Mouse (Mus musculus) heart, adult 18-20 months (tissue): ENCODE measurements around the gene Msi2. TPM values are rescaled to one million over a fixed set of nuclear protein-coding genes. Genes with fewer than 3 reads are reported as not detected.

Source experiments
- DNase-seq, 2 experiments: peaks; one replicate each; pipeline ENCODE4 v3.0.0; 2021 to 2022; ENCODE audit warnings: mixed read lengths in 1 of 2
- total RNA-seq, 2 experiments: library from RNA; stranded (reverse); gene quantifications; 2 replicates each; pipeline ENCODE4 v1.2.3; 2021

Gene Msi2
- total RNA-seq, 2 experiments from 2014 or later, result 179 to 203 TPM

DNA sequence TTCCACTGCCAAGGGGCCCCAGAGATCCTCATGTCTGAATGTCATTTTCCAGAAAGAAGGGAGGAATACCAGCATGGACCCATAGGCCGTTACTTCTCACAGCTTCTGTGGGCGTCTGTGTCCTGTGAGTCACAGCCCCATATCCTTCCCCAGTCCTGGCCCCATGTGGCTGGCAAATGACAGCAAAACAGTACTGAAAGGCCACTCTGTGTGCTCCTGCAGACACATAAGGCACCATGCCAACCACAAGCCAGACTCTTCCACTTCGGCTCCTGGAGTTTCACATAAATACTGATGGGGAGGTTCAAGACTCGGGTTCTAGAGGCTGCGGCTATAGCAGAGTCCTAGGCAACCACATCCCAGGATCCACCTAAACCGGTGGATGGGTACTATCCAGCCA lies 128.7 kb downstream of the Msi2 start:
- no peak for DNase-seq

- DNase-seq, result no peak
Observed at GRCm38 (mm10) chr11:88588688-88589210, 129.6 kb downstream of the Msi2 start.

DNA sequence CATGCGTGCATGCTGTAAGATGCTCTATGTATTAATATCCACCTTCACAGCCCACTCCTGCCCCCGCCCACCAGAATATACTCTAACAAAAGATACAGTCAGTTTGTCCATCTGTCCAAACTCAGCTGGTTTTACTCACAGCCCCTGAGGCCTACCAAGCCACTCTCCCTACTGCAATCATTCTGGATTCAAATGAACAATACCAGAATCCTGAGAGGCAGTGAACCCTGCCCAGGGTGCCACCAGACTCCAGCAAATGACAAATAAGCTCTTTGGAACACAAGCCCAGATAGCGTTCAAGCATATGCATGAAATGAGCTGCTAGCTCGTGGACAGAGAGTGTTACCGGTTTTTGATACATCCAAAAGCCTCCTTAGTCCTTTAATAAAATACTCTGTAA lies 130.6 kb downstream of the Msi2 start:
- DNase-seq, result no peak

DNA sequence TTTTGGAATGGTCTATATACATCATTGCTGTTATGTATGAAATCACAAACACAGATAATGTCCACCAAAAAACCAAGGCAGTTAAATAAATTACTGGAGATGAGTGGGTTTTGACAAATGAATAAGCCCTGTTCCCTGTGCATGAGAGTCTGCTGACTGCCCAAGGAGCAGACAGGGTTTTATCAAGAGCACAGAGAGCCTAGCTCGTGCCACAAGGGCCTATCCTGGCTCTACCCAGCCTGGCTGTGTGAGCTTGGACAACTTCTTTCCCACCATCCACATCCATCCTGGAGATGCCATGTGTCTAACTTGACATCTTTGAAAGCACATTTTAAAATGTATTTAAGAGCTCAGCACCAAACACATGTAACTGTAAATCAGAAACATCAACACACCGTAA lies 132.4 kb downstream of the Msi2 start:
- no peak for DNase-seq

DNA sequence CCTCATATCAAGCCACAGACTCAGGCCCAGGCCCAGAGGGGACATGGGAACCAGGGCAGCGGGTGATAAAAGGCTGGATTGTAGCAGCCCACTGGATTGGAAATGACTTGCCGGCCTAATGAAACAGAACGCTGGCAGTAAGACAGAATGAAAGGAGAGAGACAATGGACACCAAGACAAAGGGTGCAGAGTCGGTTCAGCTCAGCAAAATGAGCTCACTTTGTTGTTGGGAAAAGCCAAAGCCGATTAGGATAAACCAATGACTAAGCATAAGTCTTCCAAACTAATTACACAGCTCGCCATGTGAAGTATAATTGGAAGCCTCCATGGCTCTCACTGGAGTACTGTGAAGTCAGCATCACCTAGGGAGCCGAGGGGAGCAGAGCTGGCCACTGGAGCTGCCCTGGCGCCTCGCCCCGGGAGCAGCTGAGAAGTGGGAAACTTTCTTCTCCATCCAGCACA lies 133.1 kb downstream of the Msi2 start:
- no peak for DNase-seq

GRCm38 (mm10) chr11:88583866-88584265 lies 134.4 kb downstream of the Msi2 start:
- DNase-seq, result no peak

GRCm38 (mm10) chr11:88583259-88583833 lies 135.0 kb downstream of the Msi2 start:
- DNase-seq, result peak in 1 of 2 experiments; percentile 49

DNA sequence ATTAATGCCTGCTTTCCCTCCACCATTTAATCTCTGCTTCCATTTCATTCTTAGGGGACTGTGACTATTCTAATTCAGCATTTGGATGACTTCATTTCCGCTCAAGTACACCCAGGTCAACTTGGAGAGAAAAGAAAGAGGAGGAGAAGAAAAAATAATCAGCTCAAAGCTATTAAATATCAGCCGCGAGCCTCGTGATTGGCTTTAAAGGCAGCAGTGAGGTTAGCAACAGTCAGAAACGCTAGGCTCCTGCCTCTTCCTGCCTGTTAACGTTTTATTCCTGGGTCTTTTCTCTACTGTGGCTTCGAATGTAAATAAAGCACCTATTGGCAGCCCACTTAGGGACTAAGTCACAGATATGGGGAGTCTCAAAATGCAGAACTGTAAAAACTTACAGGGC lies 135.5 kb downstream of the Msi2 start:
- DNase-seq, result peak; percentile 47

DNA sequence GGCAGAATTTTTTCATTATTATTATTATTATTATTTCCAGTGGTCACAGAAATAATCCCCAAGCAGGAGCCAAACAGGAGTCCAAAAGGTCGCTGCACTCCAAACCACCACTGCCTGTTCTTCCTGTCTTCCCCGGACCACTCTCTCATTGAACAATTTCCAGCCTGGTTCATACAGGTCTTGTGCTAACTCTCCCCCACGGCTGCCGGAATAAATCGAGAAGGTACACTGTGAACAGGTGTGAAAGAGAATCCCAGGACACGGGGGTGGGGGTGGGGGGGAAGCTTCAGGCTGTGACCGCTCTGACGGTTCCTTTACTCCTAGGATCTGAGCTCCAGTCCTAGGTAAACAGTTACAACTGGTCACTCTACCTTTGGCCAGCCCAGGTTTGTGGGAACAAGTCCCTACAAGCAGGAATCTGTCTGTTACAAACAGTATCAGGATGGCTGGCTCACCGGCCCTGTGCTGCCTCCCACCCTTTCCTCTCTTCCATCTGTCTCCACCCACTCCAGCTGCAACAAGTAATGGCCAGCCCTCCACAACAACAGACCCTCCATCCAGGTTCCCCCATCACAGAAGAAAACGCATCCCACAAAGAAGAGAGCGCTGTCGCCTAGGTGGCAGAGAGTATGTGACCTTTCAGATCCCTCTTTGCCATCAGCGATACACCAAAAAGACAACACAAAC lies 136.1 kb downstream of the Msi2 start:
- peak in 1 of 2 experiments; percentile 42 for DNase-seq

DNA sequence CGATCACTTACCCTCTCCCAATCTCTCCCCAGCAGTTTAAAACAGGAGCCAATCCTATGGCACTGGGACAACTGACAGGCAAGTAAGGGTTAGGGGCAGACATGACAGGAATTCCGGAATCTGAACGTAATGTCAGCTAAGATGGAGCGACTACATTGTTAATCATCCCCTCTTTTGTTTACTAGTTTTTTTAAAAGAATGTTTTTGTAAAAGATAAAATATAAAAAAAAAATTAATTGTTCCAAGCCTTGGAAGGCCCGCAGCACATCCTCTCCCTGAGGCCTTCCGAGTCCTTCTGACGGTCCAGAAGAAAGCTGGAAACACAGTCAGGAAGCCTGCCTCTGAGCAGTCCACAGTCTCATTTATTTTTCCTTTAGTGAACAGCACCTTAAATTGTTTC lies 136.9 kb downstream of the Msi2 start:
- no peak for DNase-seq

DNA sequence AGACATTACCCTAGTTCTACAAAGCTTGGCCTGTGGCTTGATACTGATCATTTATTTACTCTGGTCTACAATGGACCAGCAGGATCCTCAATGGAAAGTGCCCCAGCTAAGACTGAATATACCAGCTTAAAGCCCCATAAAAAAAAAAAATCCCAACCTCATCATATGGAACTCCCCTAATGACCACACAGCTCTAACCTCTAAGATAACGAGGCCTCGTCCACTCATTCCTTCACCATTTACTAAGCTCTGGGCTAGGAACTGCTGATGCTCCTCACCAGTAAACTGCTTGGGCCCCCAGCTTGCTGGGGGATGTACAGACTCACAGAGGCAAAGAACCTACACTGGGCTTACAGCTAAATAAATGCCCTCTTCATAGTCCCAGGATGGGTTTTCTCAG lies 139.6 kb downstream of the Msi2 start:
- no peak for DNase-seq

- no peak for DNase-seq
Observed at GRCm38 (mm10) chr11:88577076-88577475, 141.2 kb downstream of the Msi2 start.

DNA sequence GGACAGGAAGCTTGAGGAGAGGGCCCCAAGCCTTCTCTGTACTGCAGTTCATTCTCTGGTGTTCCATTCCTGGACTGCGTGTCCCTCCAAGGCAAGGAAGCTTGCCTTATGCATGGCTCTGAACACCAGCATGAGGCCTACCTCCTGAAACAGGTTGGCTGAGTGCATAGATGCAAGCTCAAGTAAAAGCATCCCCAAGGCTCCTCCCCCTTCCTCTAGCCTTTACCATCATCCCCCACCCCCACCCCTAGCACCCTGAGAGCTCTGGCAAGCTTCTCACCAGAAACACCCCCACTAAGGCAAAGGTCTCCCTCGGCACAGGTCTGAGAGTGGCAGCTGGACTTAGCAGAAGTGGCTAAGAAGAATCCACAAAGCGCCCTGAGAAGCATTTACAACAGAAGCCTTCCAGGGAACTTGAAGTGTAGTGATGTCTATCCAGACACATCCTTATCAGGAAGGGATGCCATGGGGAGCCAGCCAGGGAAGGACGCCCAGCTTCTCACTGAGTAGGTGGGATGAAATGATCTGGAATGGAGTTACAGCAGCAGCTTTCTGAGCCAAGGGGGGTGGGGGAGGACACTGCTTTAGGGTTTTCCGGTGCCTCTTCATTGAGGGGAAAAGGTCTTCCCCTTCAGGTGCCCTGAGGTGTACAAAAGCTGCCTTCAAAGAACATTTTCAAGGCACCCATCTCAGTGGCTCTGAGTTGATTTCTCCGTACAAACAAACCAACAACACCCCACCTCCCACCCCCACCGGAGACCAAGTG lies 141.9 kb downstream of the Msi2 start:
- DNase-seq, result no peak

- peak; percentile 65 to 70 for DNase-seq
Observed at GRCm38 (mm10) chr11:88574575-88575360, 143.5 kb downstream of the Msi2 start.

DNA sequence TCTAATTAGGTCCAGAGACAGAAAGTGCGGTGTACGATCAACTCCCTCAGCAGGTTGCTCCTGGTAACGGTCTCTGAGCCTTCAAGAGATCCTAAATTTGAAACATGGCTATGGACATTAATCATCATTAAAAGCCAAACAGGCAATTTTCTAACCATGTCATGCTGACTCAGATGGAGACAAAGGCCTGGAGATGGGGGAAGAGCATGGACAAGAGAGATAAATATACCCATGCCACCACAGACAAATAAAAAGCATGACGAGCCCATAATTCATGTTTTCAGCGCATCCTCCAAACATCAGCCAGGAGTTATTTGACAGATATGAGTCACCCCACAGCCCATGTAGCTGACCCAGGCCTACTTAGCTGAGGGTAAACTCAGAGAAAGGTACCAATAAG lies 145.3 kb downstream of the Msi2 start:
- no peak for DNase-seq

DNA sequence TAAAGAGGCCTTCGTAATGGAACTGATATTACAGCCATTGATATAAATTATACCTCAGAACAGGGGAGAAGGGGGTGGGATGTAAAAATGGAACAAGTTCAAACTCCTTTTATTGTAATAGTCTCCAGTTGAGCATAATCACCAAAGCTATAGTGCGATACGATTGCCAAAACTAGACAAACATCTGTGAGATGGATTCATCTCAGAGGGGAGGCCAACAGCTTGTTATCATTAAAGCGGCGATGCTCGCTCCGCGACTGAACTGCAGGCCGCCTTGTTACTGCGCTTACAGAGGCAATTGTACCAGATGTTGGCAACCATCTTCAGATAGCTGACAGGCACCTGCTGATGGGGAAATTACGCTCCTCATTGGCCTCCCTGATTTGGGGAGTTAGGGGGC lies 145.9 kb downstream of the Msi2 start:
- no peak for DNase-seq

- DNase-seq, result peak; percentile 53 to 70
Observed at GRCm38 (mm10) chr11:88570715-88571202, 147.6 kb downstream of the Msi2 start.

DNA sequence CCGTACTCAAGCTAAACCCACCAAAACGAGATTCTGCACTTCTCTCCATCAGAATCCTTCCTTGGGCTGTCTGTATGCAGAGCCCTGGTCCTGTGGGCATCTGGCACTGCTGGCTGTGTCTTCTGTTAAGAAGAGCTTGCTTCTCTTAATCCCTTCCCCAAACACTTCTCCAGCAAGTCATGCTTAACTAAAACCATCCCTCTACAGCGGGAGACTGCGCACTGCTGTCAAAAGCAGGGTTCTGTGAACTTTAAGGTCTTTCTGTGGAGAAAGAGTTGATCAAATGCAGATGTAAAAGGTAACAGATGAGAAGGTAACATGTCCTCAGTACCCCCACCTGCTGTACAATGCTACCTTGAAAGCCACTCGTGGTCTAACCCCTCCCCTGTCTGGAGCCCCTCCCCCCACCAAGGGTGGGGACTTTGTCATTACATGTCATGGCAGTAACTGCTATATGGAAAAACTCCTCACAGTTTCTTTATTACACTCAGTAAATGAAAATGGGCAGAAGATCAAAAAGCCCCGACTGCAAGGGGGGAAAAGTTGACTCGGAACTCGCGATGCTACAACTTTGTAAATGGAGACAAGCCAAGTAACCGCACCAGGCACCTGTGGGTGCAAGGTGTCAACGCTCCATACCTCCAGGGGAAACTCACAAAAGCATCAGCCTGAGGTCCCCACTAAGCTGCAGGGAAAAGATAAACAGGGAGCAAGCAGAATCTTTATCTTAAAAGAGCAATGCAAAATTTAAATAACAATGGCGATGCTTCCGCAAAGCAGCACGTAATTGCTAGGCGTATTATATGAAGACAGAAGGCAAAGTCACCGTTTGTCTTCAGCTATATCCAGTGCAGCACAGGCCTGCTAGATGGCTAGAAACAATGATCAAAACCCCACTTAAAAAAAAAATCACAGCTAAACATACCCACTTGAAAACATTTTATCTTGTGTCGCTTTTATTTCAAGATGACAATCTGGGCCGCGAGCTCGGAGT lies 151.4 kb downstream of the Msi2 start:
- DNase-seq, result no peak

- DNase-seq, result no peak
Observed at GRCm38 (mm10) chr11:88564810-88565209, 153.5 kb downstream of the Msi2 start.

DNA sequence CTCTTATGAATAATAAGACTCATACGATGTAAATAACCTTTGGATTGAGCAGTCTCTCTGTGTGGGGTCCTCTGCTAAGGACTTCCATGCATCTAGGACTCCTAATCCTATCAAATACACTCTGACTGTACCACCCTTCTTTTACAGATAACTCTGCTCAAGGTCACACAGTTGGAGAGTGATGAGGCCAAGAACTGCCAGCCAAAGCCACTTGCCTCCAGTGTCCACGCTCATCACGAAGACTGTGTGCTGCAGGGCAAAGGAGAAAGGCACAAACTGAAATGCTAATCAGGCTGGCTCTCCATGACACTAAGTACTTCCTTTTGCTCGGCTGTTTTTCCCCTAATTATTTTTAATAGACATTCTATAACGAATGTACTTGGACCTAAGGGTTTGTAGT lies 153.9 kb downstream of the Msi2 start:
- DNase-seq, result no peak

GRCm38 (mm10) chr11:88561191-88561590 lies 157.1 kb downstream of the Msi2 start:
- no peak for DNase-seq
